Mouse (Mus musculus) lung, embryonic 16.5 days (tissue): Measurements from ENCODE around the gene Nup210l. TPM values are rescaled to one million over a fixed set of nuclear protein-coding genes. Genes with fewer than 3 reads are reported as not detected.
A peak's percentile ranks its signal among the peaks of the same experiment; 100 is the strongest.

Experiments
- ATAC-seq: fragments of 200-750 bp; cut with Nextera tagmentation; 2 replicates; pipeline ENCODE4 v1.8.0; 2017; ENCODE audit warnings: low read depth, mild to moderate bottlenecking, moderate library complexity
- H3K27ac ChIP-seq: fragments of 300-500 bp; sonication (generic); 2 replicates; pipeline ENCODE4 v1.5.1; 2014; ENCODE audit warnings: mild to moderate bottlenecking, control low read depth, low read length
- H3K27me3 ChIP-seq: fragments of 300-500 bp; sonication (generic); 2 replicates; pipeline ENCODE4 v1.6.1; 2014; ENCODE audit warnings: low read depth, low read length, mixed read lengths; ENCODE audit not compliant: control insufficient read depth, insufficient read depth
- H3K36me3 ChIP-seq: fragments of 300-500 bp; sonication (generic); 2 replicates; pipeline ENCODE4 v1.6.1; 2014; ENCODE audit warnings: low read length; ENCODE audit not compliant: control insufficient read depth, insufficient read depth
- H3K4me1 ChIP-seq: fragments of 300-500 bp; sonication (generic); replicated peaks from 2 replicates; pipeline ENCODE4 v1.6.1; 2014; ENCODE audit warnings: low read length, mixed read lengths; ENCODE audit not compliant: control insufficient read depth, insufficient read depth
- H3K4me2 ChIP-seq: fragments of 300-500 bp; sonication (generic); 2 replicates; pipeline ENCODE4 v1.6.1; 2014; ENCODE audit warnings: low read depth, low read length, control low read depth
- H3K4me3 ChIP-seq: fragments of 300-500 bp; sonication (generic); 2 replicates; pipeline ENCODE4 v1.5.1; 2014; ENCODE audit warnings: mild to moderate bottlenecking, low read length, control low read depth
- H3K9ac ChIP-seq: fragments of 300-500 bp; sonication (generic); 2 replicates; pipeline ENCODE4 v1.6.1; 2014; ENCODE audit warnings: low read length, control low read depth
- H3K9me3 ChIP-seq: fragments of 300-500 bp; sonication (generic); 2 replicates; pipeline ENCODE4 v1.6.1; 2016; ENCODE audit warnings: low read length; ENCODE audit not compliant: control insufficient read depth
- WGBS: fragments of 180-500 bp; shearing (Covaris S2); extraction: QIAGEN DNeasy Blood & Tissue Kit; methylation state at CpG from one replicate; pipeline ENCODE4 v1.1.7; 2014; 5-methylcytosine and 5-hydroxymethylcytosine counted together
- polyA plus RNA-seq: library from polyadenylated mRNA; unstranded; fragments of >200 nt; fragmentation: Nextera tagmentation; extraction: Ambion mirVana; gene quantifications from 2 replicates; pipeline ENCODE4 v1.2.1, GENCODE M21; 2015

Nup210l gene
- polyA plus RNA-seq, 1 experiment from 2014 or later = 0.41 TPM

DNA sequence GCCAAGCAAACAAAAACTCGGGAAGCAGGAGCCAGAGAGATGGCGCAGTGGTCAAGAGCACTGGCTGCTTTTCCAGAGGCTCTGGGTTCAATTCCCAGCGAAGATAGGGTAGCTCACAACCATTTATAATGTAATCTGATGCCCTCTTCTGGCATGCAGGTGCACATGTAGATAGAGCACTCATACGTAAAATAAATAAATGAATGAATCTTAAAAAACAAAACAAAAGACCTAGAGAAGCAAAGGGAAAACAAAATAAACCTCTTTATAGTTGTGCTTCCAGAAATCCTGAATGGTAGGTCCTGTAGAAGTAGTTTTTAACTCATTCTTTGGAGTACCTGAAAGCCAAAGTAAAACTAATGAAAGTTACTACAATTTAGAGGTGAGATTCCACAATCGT is 25.7 kb upstream of the Nup210l start:
- H3K9ac ChIP-seq = no peak overlapping the region
- no peaks in the 10 kb centered on the region for H3K27me3 ChIP-seq
- no peak overlapping the region for H3K4me2 ChIP-seq
- H3K9me3 ChIP-seq = no peaks in the 10 kb centered on the region
- H3K36me3 ChIP-seq = no peaks in the 10 kb centered on the region
- WGBS = 42% methylated on average over 5 of the region's 5 CpGs
- no peak for ATAC-seq
- H3K4me3 ChIP-seq = no peak overlapping the region
- no peak overlapping the region for H3K27ac ChIP-seq
- H3K4me1 ChIP-seq = peaks cover 24% of the 10 kb centered on the region

DNA sequence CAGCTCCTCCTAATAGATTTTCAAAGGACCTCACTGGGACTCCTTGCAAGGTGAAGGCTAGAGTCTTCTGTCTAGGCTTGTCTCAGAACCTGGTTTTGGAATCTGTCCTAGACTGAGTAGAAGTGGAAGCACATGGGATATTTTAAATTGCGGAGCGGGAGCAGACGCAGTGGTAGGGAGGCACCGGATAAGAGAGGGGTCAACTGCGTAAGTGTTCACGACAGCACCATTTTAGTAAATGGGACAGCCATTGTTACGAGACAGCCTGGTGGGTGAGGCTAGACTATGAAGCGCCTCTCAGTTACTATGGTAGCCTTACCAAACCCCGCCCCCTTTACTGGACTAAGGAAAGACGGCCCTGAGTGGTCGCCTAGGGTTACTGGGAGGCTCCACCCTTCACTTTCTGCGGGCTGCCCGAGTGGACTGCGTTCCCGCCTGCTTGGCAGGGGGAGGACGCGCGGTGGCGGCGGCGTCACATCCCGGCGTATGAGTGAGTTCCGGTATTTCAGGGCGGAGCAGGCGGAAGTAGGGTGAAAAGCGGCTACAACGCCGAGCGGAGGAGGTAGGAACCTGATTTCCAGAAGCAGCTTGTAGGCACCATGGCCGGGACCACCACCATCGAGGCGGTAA is 24.7 kb upstream of the Nup210l start:
- WGBS = under 1% methylated on average over 33 of the region's 33 CpGs
- H3K9me3 ChIP-seq = no peaks in the 10 kb centered on the region
- no peaks in the 10 kb centered on the region for H3K27me3 ChIP-seq
- H3K36me3 ChIP-seq = no peaks in the 10 kb centered on the region
- peaks cover 34% of the 10 kb centered on the region for H3K4me1 ChIP-seq
- peak overlapping the region; percentile 90 for H3K9ac ChIP-seq
- H3K4me2 ChIP-seq = peak overlapping the region; percentile 68
- H3K27ac ChIP-seq = peak overlapping the region; percentile 99
- H3K4me3 ChIP-seq = peak overlapping the region; percentile 88
- ATAC-seq = peak; percentile 95

DNA sequence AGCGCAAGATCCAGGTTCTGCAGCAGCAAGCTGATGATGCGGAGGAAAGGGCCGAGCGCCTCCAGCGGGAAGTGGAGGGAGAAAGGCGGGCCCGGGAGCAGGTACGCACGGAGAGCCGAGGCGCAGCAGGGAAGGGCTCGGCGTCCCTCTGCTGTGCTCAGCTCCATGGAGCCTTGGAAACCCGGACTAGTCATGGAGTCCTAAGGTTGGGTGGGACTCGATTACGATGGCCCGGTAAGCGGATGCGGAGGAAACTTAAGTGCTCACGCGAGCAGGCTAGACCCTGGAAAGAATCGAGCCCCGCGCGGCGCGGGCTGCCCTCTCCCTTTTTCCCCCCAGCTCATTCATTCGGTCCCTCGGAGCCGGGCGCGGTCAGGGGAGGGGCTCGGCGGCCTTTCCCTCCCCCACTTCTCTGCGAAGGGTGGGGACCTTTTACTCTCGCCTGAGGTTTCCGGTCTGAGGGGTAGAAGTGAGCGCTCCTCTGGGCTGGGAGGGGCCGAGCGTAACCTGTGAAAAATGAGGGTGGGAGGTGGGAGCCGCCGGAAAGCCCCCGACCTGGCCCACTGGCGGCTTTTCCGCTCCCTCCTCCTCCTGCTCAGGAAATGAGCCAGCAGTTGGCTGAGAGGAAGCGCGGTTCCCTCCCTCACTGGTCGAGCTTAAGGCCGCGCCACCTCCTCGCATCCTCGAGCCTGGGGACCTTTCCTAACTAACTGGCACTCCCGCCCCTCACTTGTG is 24.0 kb upstream of the Nup210l start:
- Histone ChIP-seq H3K27me3 (no peaks in the 10 kb centered on the region), H3K9ac (peak overlapping the region; percentile 90), H3K4me2 (peak overlapping the region; percentile 68), H3K36me3 (no peaks in the 10 kb centered on the region), H3K27ac (peak overlapping the region; percentile 99), H3K4me1 (peaks cover 41% of the 10 kb centered on the region), H3K9me3 (no peaks in the 10 kb centered on the region), H3K4me3 (peak overlapping the region; percentile 88)
- under 1% methylated on average over 46 of the region's 53 CpGs for WGBS
- ATAC-seq = peak; percentile 65

GRCm38 (mm10) chr3:90080498-90080863 is 23.5 kb upstream of the Nup210l start:
- ATAC-seq = peak; percentile 0; the same call in 1 of the 2 replicates
- 2% methylated on average over 6 of the region's 6 CpGs for WGBS

GRCm38 (mm10) chr3:90081365-90082240 is 22.3 kb upstream of the Nup210l start:
- Histone ChIP-seq H3K4me1 (peaks cover 52% of the 10 kb centered on the region), H3K9ac (peak overlapping the region; percentile 55), H3K4me2 (peak overlapping the region; percentile 68), H3K27me3 (no peaks in the 10 kb centered on the region), H3K36me3 (no peaks in the 10 kb centered on the region; the same call in 1 of the 2 replicates), H3K27ac (peak overlapping the region; percentile 99), H3K4me3 (peak overlapping the region; percentile 88), H3K9me3 (no peaks in the 10 kb centered on the region)
- 54% methylated on average over 5 of the region's 5 CpGs for WGBS
- no peak for ATAC-seq

More at GRCm38 (mm10) chr3:90080498-90080863, 23.5 kb upstream of the Nup210l start:
- H3K4me2 ChIP-seq = peak overlapping the region; percentile 68
- no peaks in the 10 kb centered on the region; the same call in 1 of the 2 replicates for H3K36me3 ChIP-seq
- peak overlapping the region; percentile 99 for H3K27ac ChIP-seq
- no peaks in the 10 kb centered on the region for H3K9me3 ChIP-seq
- H3K9ac ChIP-seq = peak overlapping the region; percentile 90
- H3K4me1 ChIP-seq = peaks cover 46% of the 10 kb centered on the region
- peak overlapping the region; percentile 88 for H3K4me3 ChIP-seq
- no peaks in the 10 kb centered on the region for H3K27me3 ChIP-seq

- Histone ChIP-seq H3K27me3 (no peaks in the 10 kb centered on the region), H3K9me3 (no peaks in the 10 kb centered on the region), H3K9ac (peak overlapping the region; percentile 19), H3K4me3 (peak overlapping the region; percentile 23), H3K36me3 (peaks cover 9% of the 10 kb centered on the region), H3K4me1 (peaks cover 50% of the 10 kb centered on the region), H3K27ac (peak overlapping the region; percentile 99), H3K4me2 (peak overlapping the region; percentile 68)
- WGBS = 24% methylated on average over 5 of the region's 5 CpGs
- ATAC-seq = no peak
Measured at GRCm38 (mm10) chr3:90083034-90083433, 20.9 kb upstream of the Nup210l start.

DNA sequence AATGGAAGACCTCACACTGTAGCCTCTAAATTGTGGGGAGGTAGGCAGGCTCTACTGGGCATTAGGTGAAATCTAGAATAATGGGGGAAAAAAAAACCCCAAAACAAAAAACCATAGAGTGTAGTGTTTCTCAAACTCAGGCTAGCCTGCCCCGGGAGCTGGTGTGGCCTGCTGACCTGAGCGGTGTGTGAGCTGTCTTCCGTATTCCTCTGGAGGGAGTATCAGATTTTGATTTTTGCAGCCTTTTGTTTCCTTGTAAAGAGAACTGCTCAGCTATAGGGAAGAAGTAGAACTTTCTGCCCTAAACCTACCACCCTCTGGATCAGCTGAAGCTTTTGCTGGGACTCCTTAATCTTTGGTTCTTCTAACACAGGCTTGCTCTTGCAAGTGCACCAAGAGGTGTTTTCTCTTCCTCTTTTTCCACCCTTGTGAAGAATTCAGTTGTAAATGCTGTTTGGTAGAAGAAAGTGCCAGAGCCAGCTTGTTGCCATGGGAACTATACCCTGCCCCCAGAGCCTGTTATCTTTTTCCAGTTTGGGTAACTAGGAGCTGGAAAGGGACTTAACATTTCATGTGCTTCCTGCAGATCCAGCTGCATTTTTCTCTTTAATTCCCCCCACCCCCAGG is 20.1 kb upstream of the Nup210l start:
- peak overlapping the region; percentile 19 for H3K9ac ChIP-seq
- peak overlapping the region; percentile 68 for H3K4me2 ChIP-seq
- no peak for ATAC-seq
- no peaks in the 10 kb centered on the region for H3K27me3 ChIP-seq
- 30% methylated on average over 3 of the region's 3 CpGs for WGBS
- H3K27ac ChIP-seq = peak overlapping the region; percentile 99
- peaks cover 17% of the 10 kb centered on the region for H3K36me3 ChIP-seq
- peak overlapping the region; percentile 23 for H3K4me3 ChIP-seq
- no peaks in the 10 kb centered on the region for H3K9me3 ChIP-seq
- H3K4me1 ChIP-seq = peaks cover 47% of the 10 kb centered on the region

DNA sequence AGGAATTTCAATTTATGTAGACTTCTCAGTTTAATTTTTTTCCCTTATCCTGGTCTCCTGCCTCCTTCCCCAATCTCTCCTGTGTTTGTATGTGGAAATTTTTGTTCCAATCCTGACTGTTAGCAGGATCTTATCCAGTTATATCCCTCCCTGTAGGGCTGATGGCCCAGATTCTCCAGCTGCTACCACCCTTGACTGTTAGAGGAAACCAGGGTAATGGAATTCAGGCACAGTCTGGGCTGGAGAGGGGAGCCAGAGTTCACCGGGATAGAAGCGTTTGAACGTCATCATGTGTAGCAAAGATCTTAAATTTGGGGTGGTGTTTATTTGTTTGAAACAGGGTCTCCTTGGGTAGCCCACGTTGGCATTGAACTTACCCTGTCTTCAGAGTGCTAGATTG is 19.1 kb upstream of the Nup210l start:
- Histone ChIP-seq H3K9me3 (no peaks in the 10 kb centered on the region), H3K27ac (peak overlapping the region; percentile 99), H3K27me3 (no peaks in the 10 kb centered on the region), H3K36me3 (peaks cover 25% of the 10 kb centered on the region), H3K4me1 (peaks cover 45% of the 10 kb centered on the region), H3K4me3 (no peak overlapping the region), H3K4me2 (peak overlapping the region; percentile 68; the same call in 1 of the 2 replicates), H3K9ac (no peak overlapping the region)
- ATAC-seq = no peak
- 44% methylated on average over 4 of the region's 4 CpGs for WGBS
